Mouse (Mus musculus) layer of hippocampus, adult 2 months (tissue): ENCODE measurements around the gene Ssx2ip. TPM values are rescaled to one million over a fixed set of nuclear protein-coding genes. Genes with fewer than 3 reads are reported as not detected.
A peak's percentile ranks its signal among the peaks of the same experiment; 100 is the strongest.
"Not testable (repeated sequence)": the region's sequence is repeated elsewhere in the genome, so short reads cannot be mapped to it uniquely, and the experiment has no call there.

Experiments
- DNase-seq, 2 experiments: peaks; one replicate each; pipeline ENCODE4 v3.0.0; 2022; ENCODE audit warnings: low spot score in 2 of 2
- H3K27ac ChIP-seq: fragments of 200-600 bp; 2 replicates; pipeline ENCODE4 v1.8.1; 2022
- H3K4me3 ChIP-seq: fragments of 200-600 bp; 2 replicates; pipeline ENCODE4 v1.8.1; 2022; ENCODE audit warnings: mild to moderate bottlenecking
- CTCF ChIP-seq: fragments of 200-600 bp; conservative IDR thresholded peaks from 2 replicates; pipeline ENCODE4 v1.8.1; 2022; ENCODE audit warnings: antibody characterized with exemption, mild to moderate bottlenecking, moderate library complexity
- total RNA-seq, 2 experiments: library from RNA; stranded (reverse); gene quantifications; 2 replicates each; pipeline ENCODE4 v1.2.3; 2021

Ssx2ip gene
- total RNA-seq, 2 experiments from 2014 or later = 99.7 to 107 TPM

DNA sequence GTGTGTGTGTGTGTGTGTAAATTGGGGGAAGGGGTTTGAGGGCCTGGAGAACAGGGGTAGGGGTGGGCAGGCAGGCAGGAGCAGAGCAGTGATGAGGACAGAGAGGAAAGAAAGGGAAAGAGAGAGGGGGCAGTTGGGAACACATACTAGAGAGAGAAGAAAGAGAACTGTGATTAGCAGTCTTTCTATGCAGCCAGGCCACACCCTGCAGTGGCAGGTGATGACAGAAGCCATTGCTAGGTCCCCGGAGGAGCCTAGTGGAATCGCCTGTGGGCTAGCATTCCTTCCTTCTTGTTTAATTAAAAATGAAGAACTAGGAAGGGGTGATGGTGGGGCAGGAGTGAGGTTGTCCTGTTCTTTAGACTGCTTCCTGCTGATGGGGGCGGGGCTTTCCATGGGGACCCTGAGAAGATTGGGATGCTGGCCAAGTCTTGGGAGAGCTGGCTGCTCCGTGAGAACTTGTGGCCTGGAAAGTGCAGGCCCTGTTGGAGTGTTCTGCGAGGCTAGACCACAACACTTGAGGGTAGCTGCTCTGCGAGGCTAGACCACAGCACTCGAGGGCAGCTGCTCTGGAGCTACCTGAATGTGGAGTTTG is 20.0 kb downstream of the Ssx2ip start:
- Histone ChIP-seq H3K4me3 (no peak overlapping the region), H3K27ac (no peak overlapping the region)
- no peak for TF ChIP-seq CTCF
- DNase-seq = no peak

DNA sequence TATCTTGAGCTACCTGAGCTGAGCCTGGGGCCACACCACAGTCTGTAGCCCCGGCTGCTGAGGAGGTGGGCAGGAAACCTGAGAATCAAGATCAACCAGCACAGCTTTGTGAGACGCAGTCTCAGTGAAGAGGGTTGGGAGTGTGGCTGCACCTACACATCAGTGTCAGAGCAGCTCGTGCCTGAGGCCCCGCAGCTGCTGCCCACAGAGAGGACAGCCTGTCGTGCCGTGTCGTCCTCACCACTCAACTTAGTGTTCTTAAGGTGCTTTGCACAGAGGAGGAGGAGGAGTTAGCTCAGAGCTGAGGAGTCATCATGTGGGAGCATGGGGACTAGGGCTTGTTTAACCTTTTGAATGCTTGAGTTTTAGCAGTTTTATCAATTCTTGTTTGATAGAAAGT is 21.5 kb downstream of the Ssx2ip start:
- H3K27ac ChIP-seq = no peak overlapping the region
- no peak for TF ChIP-seq CTCF
- DNase-seq = no peak
- H3K4me3 ChIP-seq = no peak overlapping the region

GRCm38 (mm10) chr3:146426489-146426888 is 22.0 kb downstream of the Ssx2ip start:
- TF ChIP-seq CTCF = no peak
- Histone ChIP-seq H3K27ac (no peak overlapping the region), H3K4me3 (no peak overlapping the region)
- no peak for DNase-seq

GRCm38 (mm10) chr3:146433063-146433462 is 28.6 kb downstream of the Ssx2ip start:
- DNase-seq, H3K27ac ChIP-seq, H3K4me3 ChIP-seq: not testable (repeated sequence)

DNA sequence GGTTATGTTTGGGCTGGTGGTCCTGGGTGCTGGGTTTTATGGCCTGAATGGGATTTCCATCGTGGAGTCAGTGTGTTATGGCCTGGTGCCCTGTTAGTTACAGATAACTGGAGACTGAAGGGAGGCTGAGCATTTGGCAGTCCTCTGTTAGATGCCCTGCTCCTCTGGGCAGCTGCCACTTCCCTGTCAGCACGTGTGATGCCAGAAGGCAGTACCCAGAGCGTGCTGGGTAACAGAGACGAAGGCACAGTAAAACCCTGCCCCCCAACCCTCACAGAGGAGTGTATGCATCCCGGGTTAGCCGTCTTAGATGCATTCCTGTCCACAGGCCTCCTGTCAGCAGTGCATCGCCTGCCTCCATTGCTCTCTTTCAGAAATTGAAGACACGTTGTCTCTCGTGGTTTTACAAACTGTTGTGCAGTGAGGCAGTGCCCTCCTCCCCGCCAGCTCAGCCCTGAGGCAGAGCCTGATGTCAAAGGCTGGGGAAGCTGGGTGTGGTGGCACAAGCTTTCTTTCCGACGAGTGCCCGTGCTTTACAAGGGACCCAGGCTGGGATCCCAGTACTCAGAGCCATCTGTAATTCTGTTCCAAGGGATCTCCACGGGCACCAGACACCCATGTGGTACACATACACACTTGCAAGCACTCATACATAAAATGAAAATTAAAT is 29.4 kb downstream of the Ssx2ip start:
- no peak for DNase-seq
- no peak for TF ChIP-seq CTCF
- Histone ChIP-seq H3K27ac (no peak overlapping the region), H3K4me3 (no peak overlapping the region)

DNA sequence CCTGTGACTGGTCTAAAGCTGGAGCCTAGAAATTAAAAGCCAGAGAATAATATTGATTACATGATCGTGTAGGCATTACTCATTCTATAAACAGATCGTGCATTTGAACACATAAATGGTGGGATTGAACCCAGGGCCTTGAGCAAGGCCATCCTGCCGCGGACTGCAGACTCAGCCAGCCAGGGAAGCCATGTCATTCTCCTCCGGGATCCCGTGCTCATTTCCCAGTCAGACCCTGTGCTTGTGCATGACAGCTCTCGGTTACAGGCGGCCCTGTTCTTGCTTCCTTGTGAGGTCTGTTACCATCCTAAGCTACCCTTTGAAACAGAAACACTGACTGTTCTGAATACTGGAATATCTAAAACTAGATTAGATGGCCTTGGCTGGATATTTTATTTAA is 30.2 kb downstream of the Ssx2ip start:
- DNase-seq = no peak

DNA sequence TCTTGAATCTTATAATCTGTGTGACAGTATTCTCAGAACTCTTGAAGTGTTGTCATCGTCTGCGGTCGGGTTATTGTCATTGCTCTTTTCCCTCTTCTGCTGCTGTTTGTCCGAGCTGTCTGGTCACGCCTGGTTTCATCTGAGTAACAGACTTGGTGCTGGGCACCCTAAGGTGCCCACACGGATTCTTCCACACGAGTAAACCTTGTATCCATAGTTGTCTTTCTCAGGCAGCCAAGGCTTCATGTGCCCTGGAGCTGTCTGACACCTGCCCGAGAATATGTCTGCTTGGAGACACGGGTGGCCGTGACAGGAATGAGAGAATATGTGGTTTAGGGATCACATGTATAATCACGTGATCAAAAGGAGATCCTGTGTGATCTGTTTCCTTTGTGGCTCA is 31.1 kb downstream of the Ssx2ip start:
- no peak for DNase-seq
- no peak for TF ChIP-seq CTCF
- H3K4me3 ChIP-seq = no peak overlapping the region
- no peak overlapping the region for H3K27ac ChIP-seq

More for the DNA sequence above, 30.2 kb downstream of the Ssx2ip start:
- Histone ChIP-seq H3K27ac (no peak overlapping the region), H3K4me3 (no peak overlapping the region)
- no peak for TF ChIP-seq CTCF

DNA sequence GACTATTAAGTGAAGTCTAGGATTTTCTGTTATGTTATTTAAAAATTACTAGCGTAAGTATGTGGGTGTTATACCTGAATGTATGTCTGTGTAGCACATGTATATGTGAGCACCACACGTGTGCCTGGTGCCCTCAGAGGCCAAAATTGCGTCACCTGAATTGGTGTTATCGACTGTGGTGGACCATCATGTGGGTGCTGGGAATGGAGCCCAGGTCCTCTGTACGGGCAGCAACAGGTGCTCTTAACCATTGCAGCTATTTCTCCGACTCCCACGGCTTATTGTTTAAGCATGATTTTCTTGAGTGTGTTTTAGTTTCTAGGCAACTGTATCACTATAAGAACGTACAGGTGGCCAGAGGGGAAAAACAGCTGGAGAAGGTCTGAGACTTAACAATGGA is 31.7 kb downstream of the Ssx2ip start:
- no peak for DNase-seq
- no peak overlapping the region for H3K27ac ChIP-seq
- TF ChIP-seq CTCF = no peak
- no peak overlapping the region for H3K4me3 ChIP-seq

- DNase-seq = no peak
- H3K4me3 ChIP-seq = no peak overlapping the region
- peak overlapping the region; percentile 39; the same call in 1 of the 2 replicates for H3K27ac ChIP-seq
- TF ChIP-seq CTCF = no peak
Observed at GRCm38 (mm10) chr3:146440011-146440410, 35.6 kb downstream of the Ssx2ip start.

DNA sequence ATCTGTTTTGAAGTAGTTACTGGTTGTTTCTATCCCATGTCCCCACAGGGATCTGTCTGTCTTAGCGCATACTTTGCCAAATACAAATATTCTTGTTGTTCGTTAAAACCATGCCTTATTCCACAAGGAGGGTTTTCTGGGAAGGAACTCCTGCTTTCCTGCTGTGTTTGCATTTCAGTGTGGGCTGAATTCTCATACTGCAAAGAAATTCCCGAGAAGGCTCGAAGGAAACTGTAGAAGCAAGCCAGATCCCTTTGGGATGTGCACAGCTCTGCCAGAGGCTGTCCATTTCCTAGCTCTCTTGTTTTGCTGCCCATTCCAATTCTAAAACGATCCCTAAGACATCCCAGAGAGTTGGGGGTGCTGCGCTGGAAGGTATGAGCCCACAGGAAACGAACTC is 36.0 kb downstream of the Ssx2ip start:
- no peak for TF ChIP-seq CTCF
- Histone ChIP-seq H3K27ac (no peak overlapping the region; the same call in 1 of the 2 replicates), H3K4me3 (no peak overlapping the region)
- no peak for DNase-seq

GRCm38 (mm10) chr3:146442484-146442883 is 38.0 kb downstream of the Ssx2ip start:
- no peak for TF ChIP-seq CTCF
- no peak overlapping the region for H3K4me3 ChIP-seq
- no peak for DNase-seq
- no peak overlapping the region for H3K27ac ChIP-seq

GRCm38 (mm10) chr3:146442936-146443335 is 38.5 kb downstream of the Ssx2ip start:
- TF ChIP-seq CTCF = no peak
- no peak overlapping the region for H3K27ac ChIP-seq
- no peak overlapping the region for H3K4me3 ChIP-seq
- no peak for DNase-seq

GRCm38 (mm10) chr3:146443380-146443779 is 38.9 kb downstream of the Ssx2ip start:
- DNase-seq = no peak
- H3K27ac ChIP-seq = no peak overlapping the region
- H3K4me3 ChIP-seq = no peak overlapping the region
- no peak for TF ChIP-seq CTCF

- no peak for DNase-seq
- Histone ChIP-seq H3K27ac (no peak overlapping the region), H3K4me3 (no peak overlapping the region)
- TF ChIP-seq CTCF = no peak
Observed at GRCm38 (mm10) chr3:146444880-146445279, 40.4 kb downstream of the Ssx2ip start.

DNA sequence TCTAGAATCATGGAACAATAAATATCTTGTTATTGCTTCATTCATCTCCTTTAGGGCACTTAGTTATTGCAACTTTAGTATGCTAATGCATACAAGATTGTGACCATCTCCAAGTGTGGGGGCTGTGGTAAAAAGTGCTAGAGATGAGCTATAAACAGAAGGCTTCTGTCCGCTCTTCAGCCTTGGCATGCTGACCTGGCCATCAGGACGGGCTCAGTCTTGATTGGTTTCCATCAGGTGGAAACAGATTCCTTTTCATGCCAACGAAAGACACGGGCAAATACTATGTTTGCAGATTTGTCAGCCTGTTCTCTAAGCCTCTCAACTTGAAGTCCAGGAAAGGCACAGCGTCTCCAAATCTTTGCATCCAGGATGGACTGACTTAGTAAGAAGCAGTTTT is 42.7 kb downstream of the Ssx2ip start:
- Histone ChIP-seq H3K27ac (no peak overlapping the region), H3K4me3 (no peak overlapping the region)
- no peak for DNase-seq
- no peak for TF ChIP-seq CTCF
